Mouse (Mus musculus) lung, postnatal 0 days (tissue): ENCODE results near the gene Tcea2. TPM values are rescaled to one million over a fixed set of nuclear protein-coding genes. Genes with fewer than 3 reads are reported as not detected.

Experiments
- ATAC-seq: fragments of 200-750 bp; cut with Nextera tagmentation; 2 replicates; pipeline ENCODE4 v1.8.0; 2017; ENCODE audit warnings: moderate library complexity
- DNase-seq: peaks from one replicate; pipeline ENCODE4 v3.0.0-alpha.2; 2016; ENCODE audit warnings: low spot score
- H3K27ac ChIP-seq: fragments of 300-500 bp; sonication (generic); 2 replicates; pipeline ENCODE4 v1.5.1; 2014; ENCODE audit warnings: antibody characterized with exemption, mild to moderate bottlenecking, low read length, mixed read lengths
- H3K27me3 ChIP-seq: fragments of 300-500 bp; sonication (generic); replicated peaks from 2 replicates; pipeline ENCODE4 v1.6.1; 2014; ENCODE audit warnings: low read length, mixed read lengths; ENCODE audit not compliant: insufficient read depth
- H3K36me3 ChIP-seq: fragments of 300-500 bp; sonication (generic); 2 replicates; pipeline ENCODE4 v1.6.1; 2014; ENCODE audit warnings: low read length, mixed read lengths; ENCODE audit not compliant: insufficient read depth
- H3K4me1 ChIP-seq: fragments of 300-500 bp; sonication (generic); 2 replicates; pipeline ENCODE4 v1.6.1; 2014; ENCODE audit warnings: antibody characterized with exemption, low read depth, low read length, mixed read lengths; ENCODE audit not compliant: insufficient read depth
- H3K4me2 ChIP-seq: fragments of 300-500 bp; sonication (generic); replicated peaks from 2 replicates; pipeline ENCODE4 v1.6.1; 2014; ENCODE audit warnings: low read depth, mild to moderate bottlenecking, low read length, moderate library complexity, mixed read lengths
- H3K4me3 ChIP-seq: fragments of 300-500 bp; sonication (generic); 2 replicates; pipeline ENCODE4 v1.5.1; 2014; ENCODE audit warnings: low read depth, low read length
- H3K9ac ChIP-seq: fragments of 300-500 bp; sonication (generic); replicated peaks from 2 replicates; pipeline ENCODE4 v1.6.1; 2014; ENCODE audit warnings: low read depth, mild to moderate bottlenecking
- H3K9me3 ChIP-seq: fragments of 300-500 bp; sonication (generic); 2 replicates; pipeline ENCODE4 v1.6.1; 2016; ENCODE audit warnings: low read length, mixed read lengths
- CTCF ChIP-seq: IDR thresholded peaks from 2 replicates; pipeline ENCODE4 v1.5.1; 2016; ENCODE audit warnings: antibody characterized with exemption, mild to moderate bottlenecking
- EP300 ChIP-seq: IDR thresholded peaks from 2 replicates; pipeline ENCODE4 v1.6.1; 2016; ENCODE audit warnings: antibody characterized with exemption, mild to moderate bottlenecking, control low read depth
- whole genome bisulfite sequencing: fragments of 180-500 bp; shearing (Covaris S2); extraction: QIAGEN DNeasy Blood & Tissue Kit; methylation state at CpG from one replicate; pipeline ENCODE4 v1.1.7; 2014; 5-methylcytosine and 5-hydroxymethylcytosine counted together
- polyA plus RNA-seq: library from polyadenylated mRNA; unstranded; fragments of >200 nt; fragmentation: Nextera tagmentation; extraction: Ambion mirVana; gene quantifications from 2 replicates; pipeline ENCODE4 v1.2.1, GENCODE M21; 2015

Gene Tcea2
- polyA plus RNA-seq, 1 experiment from 2014 or later = 14.1 TPM

DNA sequence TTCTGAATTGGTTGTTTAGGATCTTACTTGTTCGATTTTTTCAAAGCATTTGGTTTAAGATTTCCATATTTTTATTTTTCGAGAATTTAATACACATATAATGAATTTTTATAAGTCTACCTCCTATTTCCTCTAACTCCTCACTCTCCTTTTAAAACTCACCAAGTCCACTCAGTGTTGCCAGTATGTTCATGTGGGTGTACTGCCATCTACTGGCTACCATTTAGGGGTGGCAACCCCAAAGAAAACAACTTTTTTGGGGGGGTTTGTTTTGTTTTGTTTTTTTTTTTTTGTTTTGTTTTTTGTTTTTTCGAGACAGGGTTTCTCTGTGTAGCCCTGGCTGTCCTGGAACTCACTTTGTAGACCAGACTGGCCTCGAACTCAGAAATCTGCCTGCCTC is 26.6 kb downstream of the Tcea2 start:
- 47% methylated on average over 4 of the region's 4 CpGs for WGBS
- Histone ChIP-seq H3K4me2 (no peak overlapping the region), H3K9me3 (no peaks in the 10 kb centered on the region), H3K9ac (no peak overlapping the region), H3K36me3 (no peaks in the 10 kb centered on the region), H3K27ac (no peak overlapping the region), H3K4me3 (no peak overlapping the region), H3K27me3 (no peaks in the 10 kb centered on the region), H3K4me1 (no peaks in the 10 kb centered on the region)
- DNase-seq = peak; percentile 34
- ATAC-seq = no peak
- peak; percentile 64 for TF ChIP-seq CTCF
- TF ChIP-seq EP300 = no peak

DNA sequence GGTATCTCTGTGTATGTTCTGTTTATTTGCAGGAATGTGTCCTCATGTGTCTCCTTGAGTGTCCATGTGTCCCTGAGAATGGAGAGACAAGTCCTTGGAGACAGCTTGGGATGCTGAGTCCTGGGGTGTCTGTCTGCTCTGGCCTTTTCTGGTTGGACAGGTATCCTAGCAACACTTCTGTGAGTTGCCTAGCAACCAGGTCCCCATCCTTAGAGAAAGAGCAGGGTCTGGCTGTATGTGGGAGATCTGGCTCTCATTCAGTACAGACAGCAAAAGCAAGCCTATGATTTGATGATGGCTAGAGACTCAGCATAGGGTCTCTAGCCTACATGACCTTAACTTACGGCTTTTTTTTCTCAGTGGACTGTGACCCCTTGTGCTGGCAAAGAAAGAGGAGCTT is 33.6 kb downstream of the Tcea2 start:
- TF ChIP-seq EP300 (no peak), CTCF (no peak)
- no peaks in the 10 kb centered on the region for H3K36me3 ChIP-seq
- no peak overlapping the region for H3K9ac ChIP-seq
- no peaks in the 10 kb centered on the region for H3K4me1 ChIP-seq
- WGBS = 96% methylated on average over 1 of the region's 1 CpGs
- no peak for DNase-seq
- H3K9me3 ChIP-seq = no peaks in the 10 kb centered on the region
- H3K4me3 ChIP-seq = no peak overlapping the region
- H3K4me2 ChIP-seq = no peak overlapping the region
- no peak overlapping the region for H3K27ac ChIP-seq
- no peak for ATAC-seq
- no peaks in the 10 kb centered on the region for H3K27me3 ChIP-seq

DNA sequence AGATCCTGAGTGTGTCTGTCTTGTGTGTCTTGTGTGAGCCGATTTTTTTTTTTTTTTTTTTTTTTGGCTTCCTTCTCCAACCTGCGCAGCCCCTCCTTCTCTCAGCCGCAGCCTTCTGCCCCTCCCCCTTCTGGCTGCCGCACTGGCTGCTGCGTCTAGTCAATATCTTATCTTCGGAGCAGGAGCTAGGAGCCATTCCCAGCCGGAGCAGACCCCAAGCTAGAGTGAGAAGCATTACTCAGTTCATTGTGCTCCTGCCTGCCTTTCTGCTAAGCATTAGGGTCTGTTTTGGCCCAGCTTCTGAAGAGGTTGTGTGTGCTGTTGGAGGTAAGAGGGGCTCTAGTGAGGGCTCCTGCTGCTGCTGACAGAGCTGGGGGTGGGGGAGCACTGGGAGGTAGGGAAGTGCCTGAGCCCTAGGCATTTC is 34.8 kb downstream of the Tcea2 start, which contains the start of gene Oprl1:
Gene Oprl1 (plus strand): TSS at position 114 of the 424 bp plus-strand sequence.
- no peak within 1 kb of the TSS for H3K4me3 ChIP-seq
- H3K4me1 ChIP-seq = no peaks in the 10 kb centered on the region
- TF ChIP-seq EP300 = no peak
- TF ChIP-seq CTCF = no peak
- no peaks in the 10 kb centered on the region for H3K36me3 ChIP-seq
- no peaks in the 10 kb centered on the region for H3K27me3 ChIP-seq
- H3K9me3 ChIP-seq = no peaks in the 10 kb centered on the region
- ATAC-seq (no peak), DNase-seq (no peak)
- no peak within 1 kb of the TSS for H3K4me2 ChIP-seq
- no peak within 1 kb of the TSS for H3K27ac ChIP-seq
- H3K9ac ChIP-seq = no peak within 1 kb of the TSS
- under 1% methylated on average over 7 of the region's 7 CpGs for WGBS

DNA sequence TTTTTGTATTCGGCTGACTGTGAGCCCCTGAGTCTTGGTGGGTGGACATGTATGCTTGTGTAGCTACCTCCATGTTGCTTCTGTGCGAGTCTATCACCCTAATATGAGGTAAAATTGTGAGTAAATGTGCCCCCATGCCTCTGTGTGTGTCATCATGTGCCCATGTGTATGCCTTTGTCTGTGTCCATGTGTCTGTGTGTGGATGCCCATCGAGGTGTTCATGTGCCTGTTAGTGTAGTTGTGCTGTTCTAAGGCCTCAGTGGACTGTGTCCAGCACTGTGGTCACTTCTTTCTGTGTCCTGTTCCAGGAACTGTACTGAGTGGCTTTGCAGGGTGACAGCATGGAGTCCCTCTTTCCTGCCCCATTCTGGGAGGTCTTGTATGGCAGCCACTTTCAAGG is 35.3 kb downstream of the Tcea2 start:
- Histone ChIP-seq H3K36me3 (no peaks in the 10 kb centered on the region), H3K27ac (no peak overlapping the region), H3K9ac (no peak overlapping the region), H3K4me2 (no peak overlapping the region), H3K9me3 (no peaks in the 10 kb centered on the region), H3K27me3 (no peaks in the 10 kb centered on the region), H3K4me3 (no peak overlapping the region), H3K4me1 (no peaks in the 10 kb centered on the region)
- TF ChIP-seq CTCF (no peak), EP300 (no peak)
- no peak for DNase-seq
- WGBS = 77% methylated on average over 3 of the region's 3 CpGs
- ATAC-seq = no peak

DNA sequence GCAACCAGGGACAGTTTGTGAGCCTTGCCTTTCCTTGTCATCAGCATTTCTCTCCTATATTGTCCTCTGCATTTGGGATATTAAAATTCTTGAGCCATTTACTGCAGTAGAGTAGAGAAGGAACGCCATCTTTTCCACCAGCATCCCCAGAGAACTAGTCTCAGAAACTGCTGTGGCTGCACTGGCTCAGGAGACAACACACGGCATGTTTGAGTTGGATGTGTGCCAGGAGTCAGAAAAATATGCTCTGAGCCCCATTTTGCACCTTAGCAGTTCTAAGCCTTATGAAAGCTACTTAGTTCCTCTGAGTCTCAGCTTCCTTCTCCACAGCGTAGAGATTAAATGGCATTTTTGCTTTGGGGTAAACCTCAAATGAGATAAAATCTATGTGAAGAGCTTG is 36.9 kb downstream of the Tcea2 start:
- ATAC-seq = no peak
- H3K36me3 ChIP-seq = no peaks in the 10 kb centered on the region
- no peak overlapping the region for H3K4me3 ChIP-seq
- H3K4me2 ChIP-seq = no peak overlapping the region
- no peak for TF ChIP-seq CTCF
- TF ChIP-seq EP300 = no peak
- DNase-seq = no peak
- WGBS = 42% methylated on average over 3 of the region's 3 CpGs
- no peaks in the 10 kb centered on the region for H3K27me3 ChIP-seq
- no peak overlapping the region for H3K9ac ChIP-seq
- no peak overlapping the region for H3K27ac ChIP-seq
- H3K4me1 ChIP-seq = no peaks in the 10 kb centered on the region
- H3K9me3 ChIP-seq = no peaks in the 10 kb centered on the region

DNA sequence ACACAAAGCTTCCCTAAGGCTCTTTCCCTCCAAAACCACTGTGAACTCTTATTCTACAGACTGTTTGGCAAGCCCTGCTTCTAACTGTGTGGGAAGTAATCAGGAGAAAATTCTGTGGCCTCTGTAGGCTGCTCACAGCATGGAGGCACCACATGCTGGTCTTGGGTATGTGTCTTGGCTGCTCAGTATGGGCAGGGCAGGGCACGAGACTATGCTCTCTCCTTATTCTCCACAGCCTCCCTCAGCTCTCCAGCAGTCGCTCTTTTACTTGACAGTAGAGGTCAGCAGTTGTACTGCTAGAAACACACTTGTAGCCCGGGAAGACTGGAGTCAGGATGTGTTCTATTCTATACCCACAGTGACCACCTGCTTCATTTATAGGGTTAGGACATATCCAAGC is 40.0 kb downstream of the Tcea2 start:
- H3K4me3 ChIP-seq = no peak overlapping the region
- ATAC-seq = no peak
- H3K27ac ChIP-seq = no peak overlapping the region
- no peaks in the 10 kb centered on the region for H3K27me3 ChIP-seq
- 24% methylated on average over 3 of the region's 3 CpGs for WGBS
- no peaks in the 10 kb centered on the region for H3K4me1 ChIP-seq
- H3K9ac ChIP-seq = no peak overlapping the region
- TF ChIP-seq EP300 = no peak
- TF ChIP-seq CTCF = no peak
- H3K4me2 ChIP-seq = no peak overlapping the region
- no peaks in the 10 kb centered on the region for H3K36me3 ChIP-seq
- DNase-seq = no peak
- H3K9me3 ChIP-seq = no peaks in the 10 kb centered on the region

DNA sequence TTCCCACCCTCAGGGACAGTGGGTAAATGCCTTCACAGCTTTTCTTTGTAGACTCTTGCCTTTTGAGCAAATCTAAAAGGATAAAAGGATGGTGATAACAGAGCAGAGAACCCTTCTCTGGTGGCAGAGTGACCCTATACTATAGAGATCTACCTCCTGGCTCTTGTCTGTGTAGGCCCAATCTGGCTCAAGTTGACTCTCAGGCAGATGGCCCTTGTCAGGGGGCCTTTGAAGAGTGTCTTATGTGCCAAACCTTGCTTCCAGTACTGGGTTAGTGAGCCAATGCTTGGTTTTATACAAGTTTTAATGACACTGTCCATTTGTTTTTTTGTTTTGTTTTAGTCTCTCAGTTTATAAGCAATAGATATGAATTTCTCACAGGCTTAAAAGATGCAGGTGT is 41.1 kb downstream of the Tcea2 start:
- Histone ChIP-seq H3K4me2 (no peak overlapping the region), H3K36me3 (no peaks in the 10 kb centered on the region), H3K4me1 (no peaks in the 10 kb centered on the region), H3K4me3 (no peak overlapping the region), H3K27ac (no peak overlapping the region), H3K27me3 (no peaks in the 10 kb centered on the region), H3K9me3 (no peaks in the 10 kb centered on the region), H3K9ac (no peak overlapping the region)
- DNase-seq (no peak), ATAC-seq (no peak)
- no peak for TF ChIP-seq EP300
- no peak for TF ChIP-seq CTCF
